Mouse (Mus musculus): Measurements from ENCODE around the gene Sorcs1. TPM values are rescaled to one million over a fixed set of nuclear protein-coding genes. Genes with fewer than 3 reads are reported as not detected.

Gene Sorcs1
- polyA plus RNA-seq, 2 experiments from 2014 or later: not detected

DNA sequence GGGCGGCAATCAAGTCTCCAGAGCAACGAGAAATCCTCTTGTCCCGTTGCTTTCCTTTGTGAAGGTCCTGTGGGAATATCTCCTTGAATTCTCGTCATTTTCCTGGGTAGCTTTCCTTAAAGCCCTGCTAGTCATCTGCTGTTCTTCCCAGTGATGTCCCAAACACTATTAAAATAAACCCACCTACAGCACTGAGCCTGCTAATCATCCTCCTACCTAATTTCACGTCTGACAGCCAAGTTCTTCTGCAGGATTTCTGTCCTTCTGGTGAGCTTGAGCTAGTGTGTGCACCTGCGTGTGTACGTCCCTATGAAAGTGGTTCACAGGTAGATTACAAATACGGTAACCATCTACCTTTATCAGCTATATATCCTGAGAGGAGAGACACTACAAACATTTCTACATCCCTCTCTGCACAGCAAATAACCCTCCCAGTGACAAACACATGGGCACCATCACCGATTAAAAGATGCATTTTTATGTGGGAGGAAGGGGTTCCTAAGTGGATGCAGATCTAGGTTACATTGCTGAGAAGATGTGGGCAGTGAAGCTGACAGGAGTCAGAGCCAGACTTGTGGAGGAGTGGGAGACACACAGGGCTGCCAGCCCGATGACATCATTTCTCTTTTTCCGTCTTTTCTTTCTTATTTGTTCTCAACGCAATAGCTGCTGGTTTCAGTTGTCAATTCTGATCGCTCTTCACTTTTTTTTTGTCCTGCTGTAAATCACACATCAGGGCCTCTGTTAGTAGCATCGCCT lies 259.3 kb downstream of the Sorcs1 start:
- ATAC-seq: no peak

- ATAC-seq: no peak
Measured at GRCm38 (mm10) chr19:50410561-50410960, 267.9 kb downstream of the Sorcs1 start.

DNA sequence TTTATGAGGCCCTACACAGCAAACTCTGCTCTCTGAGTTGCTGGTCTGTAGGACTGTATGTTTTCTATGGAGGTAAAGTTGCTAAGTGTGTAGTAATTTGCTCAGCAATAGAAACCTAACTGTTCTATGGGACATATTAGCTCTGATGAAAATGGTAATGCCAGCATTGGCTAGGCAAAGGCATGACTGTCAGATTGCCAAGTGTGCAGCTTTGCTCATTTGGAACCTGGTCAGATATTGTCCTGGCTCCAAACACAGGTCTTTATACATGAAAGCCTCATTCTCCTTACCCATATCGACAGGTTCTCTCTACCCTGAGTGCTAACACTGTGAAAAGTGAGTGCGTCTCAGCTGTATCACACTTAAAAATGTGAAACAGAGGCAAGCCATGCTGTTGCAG lies 280.1 kb downstream of the Sorcs1 start:
- no peak for ATAC-seq

- ATAC-seq: no peak
Measured at GRCm38 (mm10) chr19:50395731-50396130, 282.7 kb downstream of the Sorcs1 start.

DNA sequence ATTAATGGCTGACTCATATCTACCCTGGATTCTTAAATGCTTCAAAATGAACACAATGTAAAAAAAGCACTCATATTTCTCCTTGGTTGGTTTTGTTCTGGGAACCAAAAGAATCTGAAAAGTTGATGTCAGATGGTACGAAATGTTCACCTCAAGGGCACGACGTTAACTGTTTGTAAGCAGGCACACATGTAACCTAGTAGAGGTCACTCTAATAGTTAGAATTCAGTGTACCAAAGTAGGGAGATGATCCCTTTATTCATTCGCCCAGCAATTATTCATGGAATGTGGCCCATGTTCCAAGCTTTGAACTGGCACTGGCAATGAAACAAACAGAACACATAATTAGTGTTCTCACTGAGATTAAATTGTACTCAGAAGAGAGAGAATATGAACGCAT lies 284.3 kb downstream of the Sorcs1 start:
- ATAC-seq: no peak

DNA sequence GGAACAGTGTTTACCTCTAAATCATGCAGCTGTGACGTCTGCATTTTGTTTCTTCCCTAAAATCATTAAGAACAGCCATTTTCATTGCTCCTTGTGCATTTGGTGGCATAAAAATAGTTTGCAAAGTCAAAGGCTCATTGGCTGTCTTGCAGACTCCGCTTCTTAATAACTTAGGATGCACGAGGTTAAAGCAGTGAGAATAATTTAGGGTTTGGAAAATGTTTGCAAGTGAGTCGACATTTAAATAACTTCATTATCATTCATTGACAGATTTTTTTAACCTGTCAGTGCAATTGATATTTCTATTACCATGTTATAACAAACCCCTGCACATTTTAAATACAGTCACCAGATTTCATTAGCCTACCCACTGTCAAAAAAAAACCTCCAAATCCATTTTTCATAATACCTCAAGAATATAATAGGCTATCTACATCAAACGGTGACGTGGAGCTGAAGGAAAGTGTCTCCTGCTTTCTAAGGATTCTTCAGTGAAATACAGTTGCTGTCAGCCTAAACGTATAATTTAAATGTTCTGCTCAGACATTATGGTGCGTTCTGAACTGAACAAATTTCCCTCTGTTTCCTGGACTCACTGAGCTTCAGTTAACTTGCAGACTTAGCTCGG lies 288.4 kb downstream of the Sorcs1 start:
- ATAC-seq: no peak

GRCm38 (mm10) chr19:50378901-50379300 lies 299.5 kb downstream of the Sorcs1 start:
- no peak for ATAC-seq

DNA sequence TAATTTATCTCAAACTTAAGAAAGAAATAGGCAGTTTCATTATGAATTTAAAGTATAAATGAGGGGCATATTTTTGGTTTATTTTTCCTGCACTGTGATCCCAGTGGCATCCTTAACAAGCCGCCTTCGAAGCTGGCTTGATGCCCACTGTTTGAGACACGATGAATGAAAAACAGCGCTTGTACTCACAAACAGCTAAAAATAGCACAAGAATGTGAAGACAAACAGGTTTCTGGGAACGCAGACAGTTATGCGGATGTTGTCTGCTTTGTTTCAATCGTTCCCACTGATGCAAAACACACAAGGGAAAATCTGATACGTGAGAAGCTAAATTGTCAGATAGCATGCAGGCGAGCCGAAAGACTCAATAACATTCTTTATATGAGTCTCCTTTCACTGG lies 303.7 kb downstream of the Sorcs1 start:
- ATAC-seq: no peak

GRCm38 (mm10) chr19:50366446-50366845 lies 312.0 kb downstream of the Sorcs1 start:
- ATAC-seq: no peak

- no peak for ATAC-seq
Measured at GRCm38 (mm10) chr19:50362655-50363500, 315.6 kb downstream of the Sorcs1 start.

- ATAC-seq: no peak
Measured at GRCm38 (mm10) chr19:50358561-50358960, 319.9 kb downstream of the Sorcs1 start.

DNA sequence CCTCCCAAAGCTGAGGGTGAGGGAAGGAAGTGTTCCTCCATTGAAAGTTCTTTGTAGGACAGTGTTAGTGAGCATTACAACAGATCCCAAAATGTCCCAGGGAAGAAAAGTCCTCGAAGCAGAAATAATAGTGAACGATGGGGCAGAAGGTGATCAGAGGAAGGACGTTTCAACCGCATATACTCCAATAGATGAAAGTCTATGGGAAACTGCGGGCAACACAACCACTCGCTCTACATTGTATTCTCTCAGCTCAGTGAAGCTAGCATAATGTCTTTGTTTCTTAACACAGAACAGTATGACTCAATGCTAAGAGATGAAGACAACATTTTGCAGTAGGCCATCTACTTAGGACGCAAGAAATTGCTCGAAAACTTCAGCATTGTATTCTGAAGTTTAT lies 339.2 kb downstream of the Sorcs1 start:
- ATAC-seq: no peak

GRCm38 (mm10) chr19:50336751-50337150 lies 341.7 kb downstream of the Sorcs1 start:
- ATAC-seq: no peak

DNA sequence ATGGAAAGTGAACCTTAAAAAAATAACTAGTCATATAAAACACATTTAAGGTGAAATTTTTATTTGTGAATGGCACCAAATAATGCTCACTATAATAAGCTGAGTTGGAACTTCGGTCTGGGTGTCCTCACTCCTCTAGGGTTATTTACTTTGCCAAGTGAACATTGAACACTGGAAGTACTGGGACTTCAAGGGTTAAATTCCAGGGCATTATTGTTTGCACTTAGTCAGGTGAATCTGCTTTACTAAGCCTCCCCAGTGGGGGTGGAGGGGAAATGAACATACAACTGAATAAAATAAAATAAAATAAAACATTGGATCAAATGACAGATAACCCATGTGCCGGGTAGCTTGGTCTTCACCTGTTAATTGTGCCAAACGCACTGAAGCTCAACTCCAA lies 347.3 kb downstream of the Sorcs1 start:
- no peak for ATAC-seq

DNA sequence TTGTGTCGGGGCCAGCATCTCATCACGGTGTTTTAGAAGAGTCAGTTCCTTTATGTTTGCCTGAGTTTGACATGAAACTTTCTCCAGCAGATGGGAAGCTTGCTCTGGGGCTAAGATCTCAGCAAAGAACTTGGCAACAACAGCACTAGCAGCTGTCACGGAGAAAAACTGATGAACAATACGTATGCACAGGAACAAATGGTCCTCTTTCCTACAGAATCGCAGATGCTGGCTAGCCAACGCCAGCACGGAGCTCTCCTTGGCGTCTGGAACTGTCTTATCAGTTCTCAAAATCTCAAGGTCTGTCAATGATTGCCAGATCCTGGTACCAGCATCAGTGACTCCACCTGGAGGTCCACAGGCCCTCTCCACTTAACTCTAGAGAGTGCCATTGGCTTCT lies 350.6 kb downstream of the Sorcs1 start:
- no peak for ATAC-seq

GRCm38 (mm10) chr19:50326151-50326550 lies 352.3 kb downstream of the Sorcs1 start:
- ATAC-seq: no peak

DNA sequence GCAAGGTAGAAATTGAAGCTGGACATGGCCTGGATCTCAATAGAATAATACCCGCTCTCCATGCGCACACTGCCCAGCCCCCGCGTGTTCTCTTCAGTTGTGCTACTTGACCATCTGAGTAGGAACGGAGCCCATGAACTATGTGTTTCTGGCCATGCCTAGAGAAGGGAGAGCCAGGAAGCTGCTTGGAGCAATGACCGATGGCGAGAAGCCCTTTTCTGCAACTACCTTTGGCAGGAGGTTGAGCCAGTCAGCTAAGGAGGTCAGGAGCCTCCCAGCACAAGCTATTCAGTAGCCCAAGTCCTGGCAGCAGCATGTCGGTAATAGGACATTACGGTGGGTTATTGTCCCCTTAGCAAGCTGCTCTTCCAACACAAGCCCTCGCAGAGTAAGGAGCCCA lies 352.8 kb downstream of the Sorcs1 start:
- no peak for ATAC-seq

GRCm38 (mm10) chr19:50307046-50307445 lies 371.4 kb downstream of the Sorcs1 start:
- no peak for ATAC-seq

GRCm38 (mm10) chr19:50294205-50294604 lies 384.2 kb downstream of the Sorcs1 start:
- ATAC-seq: no peak

DNA sequence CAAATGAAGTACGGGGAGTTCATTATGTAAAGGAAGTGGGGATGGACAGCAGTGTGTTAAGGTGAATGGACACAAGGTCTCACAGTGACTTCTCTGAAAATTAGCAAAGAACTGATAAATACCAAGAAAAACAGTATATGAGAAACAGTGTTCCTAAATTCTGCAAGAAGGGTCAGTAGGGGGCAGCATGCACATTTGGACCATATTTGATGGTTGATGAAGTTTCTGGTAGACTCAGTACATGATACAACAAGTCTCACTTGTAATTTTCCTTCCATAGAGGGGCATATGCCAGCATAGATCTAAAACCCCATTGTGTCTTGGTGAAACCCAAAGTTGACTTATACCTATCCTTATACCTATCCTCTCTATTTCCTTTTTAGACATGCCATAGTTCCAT lies 414.0 kb downstream of the Sorcs1 start:
- ATAC-seq: no peak

GRCm38 (mm10) chr19:50258718-50259413 lies 419.6 kb downstream of the Sorcs1 start:
- ATAC-seq: no peak

- ATAC-seq: no peak
Measured at GRCm38 (mm10) chr19:50220476-50220875, 458.0 kb downstream of the Sorcs1 start.
